Mouse (Mus musculus) stomach, embryonic 16.5 days (tissue): Measurements from ENCODE around the gene Dnajb13. TPM values are rescaled to one million over a fixed set of nuclear protein-coding genes. Genes with fewer than 3 reads are reported as not detected.
A peak's percentile ranks its signal among the peaks of the same experiment; 100 is the strongest.

Source experiments
- ATAC-seq: fragments of 200-750 bp; cut with Nextera tagmentation; 2 replicates; pipeline ENCODE4 v1.8.0; 2017; ENCODE audit warnings: moderate number of reproducible peaks, moderate TSS enrichment; ENCODE audit not compliant: insufficient read depth, low FRiP score
- H3K27ac ChIP-seq: fragments of 300-500 bp; sonication (generic); 2 replicates; pipeline ENCODE4 v1.5.1; 2014; ENCODE audit warnings: low read length
- H3K27me3 ChIP-seq: fragments of 300-500 bp; sonication (generic); 2 replicates; pipeline ENCODE4 v1.6.1; 2014; ENCODE audit warnings: low read length, control low read depth, mixed read lengths; ENCODE audit not compliant: control insufficient read depth, insufficient read depth
- H3K36me3 ChIP-seq: fragments of 300-500 bp; sonication (generic); 2 replicates; pipeline ENCODE4 v1.6.1; 2014; ENCODE audit warnings: low read length; ENCODE audit not compliant: control insufficient read depth, insufficient read depth
- H3K4me1 ChIP-seq: fragments of 300-500 bp; sonication (generic); 2 replicates; pipeline ENCODE4 v1.6.1; 2014; ENCODE audit warnings: low read length, control low read depth, mixed read lengths; ENCODE audit not compliant: control insufficient read depth, insufficient read depth
- H3K4me2 ChIP-seq: fragments of 300-500 bp; sonication (generic); 2 replicates; pipeline ENCODE4 v1.6.1; 2014; ENCODE audit warnings: low read depth, low read length, mixed read lengths
- H3K4me3 ChIP-seq: fragments of 300-500 bp; sonication (generic); replicated peaks from 2 replicates; pipeline ENCODE4 v1.5.1; 2014; ENCODE audit warnings: mild to moderate bottlenecking, low read length
- H3K9ac ChIP-seq: fragments of 300-500 bp; sonication (generic); 2 replicates; pipeline ENCODE4 v1.6.1; 2014; ENCODE audit warnings: low read length
- H3K9me3 ChIP-seq: fragments of 300-500 bp; sonication (generic); replicated peaks from 2 replicates; pipeline ENCODE4 v1.6.1; 2016; ENCODE audit warnings: low read length, control low read depth; ENCODE audit not compliant: control insufficient read depth
- WGBS: fragments of 180-500 bp; shearing (Covaris S2); extraction: QIAGEN DNeasy Blood & Tissue Kit; methylation state at CpG from one replicate; pipeline ENCODE4 v1.1.7; 2014; 5-methylcytosine and 5-hydroxymethylcytosine counted together
- polyA plus RNA-seq: library from polyadenylated mRNA; unstranded; fragments of >200 nt; fragmentation: Nextera tagmentation; extraction: Ambion mirVana; gene quantifications from 2 replicates; pipeline ENCODE4 v1.2.1, GENCODE M21; 2015

Gene Dnajb13
- polyA plus RNA-seq, 1 experiment from 2014 or later: 1.0 TPM

DNA sequence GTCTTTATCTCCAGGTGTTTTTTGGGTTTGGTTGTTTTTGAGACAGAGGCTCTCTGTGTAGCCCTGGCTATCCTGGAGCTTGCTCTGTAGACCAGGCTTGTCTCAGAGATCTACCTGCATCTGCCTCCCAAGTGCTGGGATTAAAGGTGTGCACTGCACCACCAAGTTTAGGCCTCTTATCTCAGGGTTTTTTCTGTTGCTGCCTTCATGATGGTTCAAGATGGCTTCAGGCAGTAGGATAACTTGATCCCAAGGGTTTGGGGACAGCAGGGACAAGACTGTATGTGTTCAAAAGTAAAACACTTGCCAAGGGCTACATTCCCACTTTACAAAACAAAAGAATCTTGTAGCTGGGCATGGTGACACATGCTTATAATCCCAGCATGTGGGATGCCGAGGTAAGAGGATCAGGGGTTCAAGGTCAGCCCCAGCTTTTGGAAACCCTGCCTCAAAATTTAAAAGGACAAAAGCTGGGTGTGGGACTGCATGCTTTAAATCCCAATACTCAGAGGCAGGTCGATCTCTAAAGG, 12.9 kb downstream of the Dnajb13 start:
- H3K4me3 ChIP-seq: no peak overlapping the region
- H3K27ac ChIP-seq: no peak overlapping the region
- no peaks in the 10 kb centered on the region for H3K9me3 ChIP-seq
- H3K27me3 ChIP-seq: no peaks in the 10 kb centered on the region
- no peak overlapping the region for H3K4me2 ChIP-seq
- H3K36me3 ChIP-seq: peaks cover 10% of the 10 kb centered on the region; the same call in 1 of the 2 replicates
- 50% methylated on average over 2 of the region's 2 CpGs for WGBS
- no peak overlapping the region for H3K9ac ChIP-seq
- no peak for ATAC-seq
- peaks cover 3% of the 10 kb centered on the region for H3K4me1 ChIP-seq

DNA sequence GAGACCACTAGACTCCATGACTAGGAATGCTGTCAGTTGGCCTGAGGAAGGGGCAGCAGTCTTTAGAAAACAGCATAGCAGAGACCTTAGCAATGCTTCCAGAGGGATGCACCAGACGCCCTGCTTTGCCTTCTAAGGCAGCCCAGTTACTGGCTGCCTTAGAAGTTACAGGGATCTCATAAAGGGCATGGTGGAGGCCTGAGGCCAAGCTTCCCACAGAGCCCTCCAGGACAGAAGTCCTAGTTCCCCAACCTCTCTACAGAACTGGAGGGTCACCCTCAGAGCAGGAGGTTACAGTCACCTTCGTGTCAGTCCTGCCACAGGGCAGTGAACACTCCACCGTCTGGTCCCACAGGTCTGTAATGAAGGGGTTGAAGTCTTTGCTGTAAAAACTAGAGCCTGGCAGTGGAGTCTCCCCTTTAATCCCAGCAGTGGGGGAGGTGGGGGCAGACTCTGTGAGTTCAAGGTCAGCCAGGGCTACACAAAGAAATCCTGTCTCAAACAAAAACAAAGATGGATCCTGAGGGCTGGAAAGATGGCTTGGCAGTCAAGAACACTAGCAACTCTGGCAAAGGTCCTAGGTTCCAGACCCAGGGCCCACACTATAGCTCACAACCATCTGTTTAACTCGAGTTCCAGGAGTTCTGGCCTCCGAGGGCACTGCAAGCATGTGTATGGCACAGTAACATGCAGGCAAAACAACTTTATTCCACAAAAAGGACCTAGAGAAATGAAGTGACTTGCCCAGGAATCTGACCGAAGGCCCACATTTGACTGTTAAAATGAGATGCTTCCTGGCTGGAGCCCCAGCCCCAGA, 13.5 kb downstream of the Dnajb13 start:
- peaks cover 10% of the 10 kb centered on the region; the same call in 1 of the 2 replicates for H3K36me3 ChIP-seq
- no peak overlapping the region for H3K27ac ChIP-seq
- no peak overlapping the region for H3K4me3 ChIP-seq
- no peak overlapping the region for H3K9ac ChIP-seq
- no peaks in the 10 kb centered on the region for H3K27me3 ChIP-seq
- peak; percentile 10; the same call in 1 of the 2 replicates for ATAC-seq
- H3K4me1 ChIP-seq: peaks cover 10% of the 10 kb centered on the region
- no peaks in the 10 kb centered on the region for H3K9me3 ChIP-seq
- 65% methylated on average over 6 of the region's 6 CpGs for WGBS
- no peak overlapping the region for H3K4me2 ChIP-seq

DNA sequence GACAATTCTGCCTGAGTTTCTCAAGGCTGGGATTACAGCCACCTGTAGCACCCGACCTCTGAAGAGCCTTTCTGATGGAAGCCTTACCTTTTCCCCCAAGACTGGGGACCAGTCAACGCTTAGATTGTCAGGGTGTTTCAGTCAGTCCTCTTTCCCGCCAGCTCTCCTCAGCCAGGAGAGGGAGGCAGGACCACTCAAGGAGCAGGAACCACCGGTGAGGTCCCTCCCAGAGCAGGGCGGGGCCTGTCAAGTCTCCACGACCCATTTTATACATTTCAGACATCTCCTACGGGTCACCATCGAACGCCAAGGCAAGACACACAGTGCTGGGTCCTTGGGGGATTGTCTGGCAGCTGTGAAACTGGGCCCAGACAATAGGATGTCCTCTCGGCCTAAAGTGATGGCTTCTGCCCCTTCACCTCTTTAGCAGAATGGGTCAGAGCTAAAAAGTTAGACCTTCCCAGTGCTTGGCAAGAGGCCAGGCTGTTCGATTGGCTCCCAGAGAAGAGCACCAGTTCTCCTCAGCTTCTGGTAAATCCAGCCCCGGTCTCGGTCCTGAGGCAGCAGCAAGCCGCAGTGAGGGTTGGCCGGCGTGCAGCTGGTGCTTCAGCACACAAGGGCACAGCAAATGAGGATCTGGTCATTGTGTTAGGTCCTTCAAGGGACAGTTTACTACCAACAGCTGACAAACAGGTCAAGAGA, 14.3 kb downstream of the Dnajb13 start:
- no peak for ATAC-seq
- 62% methylated on average over 16 of the region's 16 CpGs for WGBS
- Histone ChIP-seq H3K36me3 (peaks cover 10% of the 10 kb centered on the region; the same call in 1 of the 2 replicates), H3K27me3 (no peaks in the 10 kb centered on the region), H3K4me1 (peaks cover 18% of the 10 kb centered on the region), H3K9me3 (no peaks in the 10 kb centered on the region), H3K27ac (no peak overlapping the region), H3K9ac (no peak overlapping the region), H3K4me3 (no peak overlapping the region), H3K4me2 (no peak overlapping the region)

DNA sequence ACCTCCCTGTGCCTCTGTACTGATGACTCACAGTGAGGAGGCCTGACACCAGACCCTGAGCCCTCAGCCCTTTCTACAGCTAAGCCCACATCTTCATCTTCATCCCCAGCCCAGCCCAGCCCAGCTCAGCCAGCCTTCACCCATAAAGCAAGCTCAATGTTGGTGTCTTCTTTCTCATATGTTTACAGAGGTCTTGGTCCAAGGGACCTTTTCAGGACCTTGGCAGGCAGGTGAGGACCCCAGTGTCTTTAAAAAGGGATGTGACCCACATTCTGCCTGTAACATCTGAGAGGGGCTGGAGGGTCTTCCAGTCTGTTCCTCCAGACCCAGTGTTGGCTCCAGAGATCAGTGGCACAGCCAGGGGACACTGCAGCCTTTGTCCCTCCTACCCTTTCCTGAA, 15.3 kb downstream of the Dnajb13 start:
- peaks cover 24% of the 10 kb centered on the region for H3K4me1 ChIP-seq
- H3K4me3 ChIP-seq: no peak overlapping the region
- no peak overlapping the region for H3K4me2 ChIP-seq
- no peaks in the 10 kb centered on the region for H3K27me3 ChIP-seq
- peaks cover 10% of the 10 kb centered on the region; the same call in 1 of the 2 replicates for H3K36me3 ChIP-seq
- ATAC-seq: no peak
- H3K9me3 ChIP-seq: no peaks in the 10 kb centered on the region
- no peak overlapping the region for H3K27ac ChIP-seq
- H3K9ac ChIP-seq: no peak overlapping the region

DNA sequence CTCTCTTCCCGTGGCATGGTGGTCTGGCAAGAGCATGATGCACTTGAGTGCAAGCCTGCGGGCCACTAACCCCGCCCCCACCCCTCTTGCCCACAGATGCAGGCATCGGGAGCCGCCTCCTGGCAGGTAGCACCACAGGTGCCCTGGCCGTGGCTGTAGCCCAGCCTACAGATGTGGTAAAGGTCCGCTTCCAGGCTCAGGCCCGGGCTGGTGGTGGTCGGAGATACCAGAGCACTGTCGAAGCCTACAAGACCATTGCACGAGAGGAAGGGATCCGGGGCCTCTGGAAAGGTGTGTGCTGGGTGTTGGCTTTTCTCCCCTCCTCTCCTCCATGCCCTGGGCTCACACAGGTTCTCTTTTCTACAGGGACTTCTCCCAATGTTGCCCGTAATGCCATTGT, 16.8 kb downstream of the Dnajb13 start:
- Histone ChIP-seq H3K4me1 (peaks cover 29% of the 10 kb centered on the region), H3K9me3 (no peaks in the 10 kb centered on the region), H3K27me3 (no peaks in the 10 kb centered on the region), H3K4me2 (no peak overlapping the region), H3K9ac (no peak overlapping the region), H3K4me3 (no peak overlapping the region), H3K27ac (no peak overlapping the region), H3K36me3 (peaks cover 10% of the 10 kb centered on the region; the same call in 1 of the 2 replicates)
- no peak for ATAC-seq
- 85% methylated on average over 13 of the region's 13 CpGs for WGBS

DNA sequence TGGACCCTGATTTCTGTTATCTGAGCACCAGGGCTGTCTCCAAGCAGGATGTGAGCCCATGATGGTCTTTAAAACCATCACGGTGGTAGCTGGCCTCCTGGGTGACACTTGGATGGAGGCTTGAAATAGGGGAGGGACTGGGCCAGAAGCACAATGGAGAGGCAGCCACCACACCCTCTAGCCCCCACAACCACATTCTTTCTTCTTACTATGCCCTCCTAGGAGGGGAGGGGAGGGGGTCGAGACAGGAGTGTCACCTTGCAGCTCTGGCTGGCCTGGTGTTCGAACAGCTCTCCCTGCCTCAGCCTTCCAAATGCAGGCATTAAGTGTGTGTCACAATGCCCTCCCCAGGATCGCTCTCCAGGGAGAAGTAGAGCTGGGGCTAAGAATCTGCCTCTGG, 17.4 kb downstream of the Dnajb13 start:
- H3K4me2 ChIP-seq: no peak overlapping the region
- 78% methylated on average over 4 of the region's 4 CpGs for WGBS
- no peaks in the 10 kb centered on the region for H3K9me3 ChIP-seq
- H3K9ac ChIP-seq: no peak overlapping the region
- peaks cover 10% of the 10 kb centered on the region; the same call in 1 of the 2 replicates for H3K36me3 ChIP-seq
- peaks cover 34% of the 10 kb centered on the region for H3K4me1 ChIP-seq
- no peaks in the 10 kb centered on the region for H3K27me3 ChIP-seq
- ATAC-seq: no peak
- H3K4me3 ChIP-seq: no peak overlapping the region
- H3K27ac ChIP-seq: no peak overlapping the region

DNA sequence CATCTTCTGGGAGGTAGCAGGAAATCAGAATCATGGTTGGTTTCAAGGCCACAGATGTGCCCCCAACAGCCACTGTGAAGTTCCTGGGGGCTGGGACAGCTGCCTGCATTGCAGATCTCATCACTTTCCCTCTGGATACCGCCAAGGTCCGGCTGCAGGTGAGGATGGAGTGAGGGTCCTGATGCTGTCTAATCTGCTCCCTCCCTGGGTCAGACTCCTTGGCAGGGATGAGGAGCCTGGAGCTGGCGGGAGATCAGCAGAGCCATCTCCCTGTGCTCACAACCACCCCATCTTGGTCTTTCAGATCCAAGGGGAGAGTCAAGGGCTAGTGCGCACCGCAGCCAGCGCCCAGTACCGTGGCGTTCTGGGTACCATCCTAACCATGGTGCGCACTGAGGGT, 18.0 kb downstream of the Dnajb13 start:
- Histone ChIP-seq H3K9me3 (no peaks in the 10 kb centered on the region), H3K9ac (no peak overlapping the region), H3K27me3 (no peaks in the 10 kb centered on the region), H3K36me3 (peaks cover 10% of the 10 kb centered on the region; the same call in 1 of the 2 replicates), H3K4me2 (peak overlapping the region; percentile 85; the same call in 1 of the 2 replicates), H3K4me3 (no peak overlapping the region), H3K27ac (no peak overlapping the region), H3K4me1 (peaks cover 34% of the 10 kb centered on the region)
- WGBS: 95% methylated on average over 9 of the region's 9 CpGs
- no peak for ATAC-seq

DNA sequence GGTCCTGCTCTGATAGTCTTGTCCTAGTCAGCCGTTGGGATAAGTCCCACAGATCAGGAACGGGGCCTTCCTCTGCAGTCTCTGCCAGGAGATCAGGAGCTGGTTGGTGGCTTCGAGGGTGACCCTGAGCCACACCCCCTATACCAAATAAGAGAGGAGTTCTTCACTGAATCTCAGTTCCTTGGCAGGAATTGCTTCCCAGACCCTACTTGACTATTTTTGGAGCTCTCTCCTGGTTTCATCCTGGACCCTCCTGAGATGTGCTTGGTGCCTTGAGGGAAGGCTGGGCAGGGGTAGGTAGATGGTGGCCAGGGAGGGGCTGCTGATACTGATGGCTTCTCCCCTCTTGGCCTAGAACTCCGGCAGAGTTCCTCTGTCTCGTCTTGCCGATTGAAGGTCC, 18.4 kb downstream of the Dnajb13 start:
- H3K9me3 ChIP-seq: no peaks in the 10 kb centered on the region
- peak overlapping the region; percentile 53 for H3K4me3 ChIP-seq

More for the DNA sequence above, 18.4 kb downstream of the Dnajb13 start:
- Histone ChIP-seq H3K4me2 (peak overlapping the region; percentile 85), H3K27me3 (no peaks in the 10 kb centered on the region), H3K4me1 (peaks cover 34% of the 10 kb centered on the region), H3K9ac (peak overlapping the region; percentile 46), H3K36me3 (peaks cover 10% of the 10 kb centered on the region; the same call in 1 of the 2 replicates), H3K27ac (peak overlapping the region; percentile 67)
- WGBS: 62% methylated on average over 6 of the region's 6 CpGs
- ATAC-seq: no peak
